Mouse (Mus musculus) ES-Bruce4 (cell line): ENCODE results near the gene Dctpp1. TPM values are rescaled to one million over a fixed set of nuclear protein-coding genes. Genes with fewer than 3 reads are reported as not detected.

Source experiments
- H3K27ac ChIP-seq: 2 replicates; pipeline ENCODE4 v1.5.1; 2012; ENCODE audit warnings: low read length, inconsistent platforms; ENCODE audit not compliant: insufficient read depth
- H3K27me3 ChIP-seq: 2 replicates; pipeline ENCODE4 v1.6.1; 2012; ENCODE audit warnings: mild to moderate bottlenecking, low read length, inconsistent platforms; ENCODE audit not compliant: control insufficient read depth, poor library complexity, insufficient read depth, severe bottlenecking
- H3K36me3 ChIP-seq: 2 replicates; pipeline ENCODE4 v1.6.1; 2012; ENCODE audit warnings: inconsistent platforms, mild to moderate bottlenecking, low read length, moderate library complexity; ENCODE audit not compliant: control insufficient read depth, poor library complexity, insufficient read depth, severe bottlenecking
- H3K4me1 ChIP-seq: one replicate; pipeline ENCODE4 v1.8.1; 2011; ENCODE audit warnings: low read length; ENCODE audit not compliant: control insufficient read depth, insufficient read depth
- H3K4me3 ChIP-seq: 2 replicates; pipeline ENCODE4 v1.5.1; 2011; ENCODE audit warnings: low read depth, mild to moderate bottlenecking, low read length
- H3K9ac ChIP-seq: 2 replicates; pipeline ENCODE4 v1.6.1; 2012; ENCODE audit warnings: low read depth, mild to moderate bottlenecking, inconsistent platforms; ENCODE audit not compliant: poor library complexity, severe bottlenecking
- H3K9me3 ChIP-seq: replicated peaks from 2 replicates; pipeline ENCODE4 v1.6.1; 2012; ENCODE audit warnings: mild to moderate bottlenecking, low read length, inconsistent platforms; ENCODE audit not compliant: control insufficient read depth, poor library complexity, insufficient read depth, severe bottlenecking
- CTCF ChIP-seq: IDR thresholded peaks from one replicate; pipeline ENCODE4 v1.8.1; 2011; ENCODE audit warnings: low read depth, low read length
- EP300 ChIP-seq: IDR thresholded peaks from 2 replicates; pipeline ENCODE4 v1.6.1; 2011; ENCODE audit warnings: low read depth, low read length; ENCODE audit not compliant: insufficient read depth
- POLR2A ChIP-seq: IDR thresholded peaks from one replicate; pipeline ENCODE4 v1.8.1; 2011; ENCODE audit warnings: low read length; ENCODE audit not compliant: insufficient read depth
- polyA plus RNA-seq: library from polyadenylated mRNA; stranded (reverse); fragments of >200 nt; gene quantifications from 2 replicates; pipeline ENCODE4 v1.2.4, GENCODE M21; 2011; ENCODE audit warnings: low read depth; ENCODE audit not compliant: missing spikeins, insufficient read depth, insufficient read length

The Dctpp1 gene
- polyA plus RNA-seq, 1 experiment, result 135 TPM

- H3K4me1 ChIP-seq, result no peaks in the 10 kb centered on the region
- H3K27me3 ChIP-seq, result no peaks in the 10 kb centered on the region
- H3K9ac ChIP-seq, result no peak overlapping the region
- no peaks in the 10 kb centered on the region for H3K36me3 ChIP-seq
- TF ChIP-seq EP300, result no peak
- TF ChIP-seq CTCF, result no peak
- TF ChIP-seq POLR2A, result no peak
- no peak overlapping the region for H3K4me3 ChIP-seq
- no peaks in the 10 kb centered on the region for H3K9me3 ChIP-seq
- H3K27ac ChIP-seq, result no peak overlapping the region
Observed at GRCm38 (mm10) chr7:127296786-127297555, 36.5 kb upstream of the Dctpp1 start.

- H3K9ac ChIP-seq, result no peak within 1 kb of the TSS
- H3K9me3 ChIP-seq, result no peaks in the 10 kb centered on the region
- no peaks in the 10 kb centered on the region for H3K27me3 ChIP-seq
- H3K4me1 ChIP-seq, result no peaks in the 10 kb centered on the region
- no peak for TF ChIP-seq EP300
- TF ChIP-seq POLR2A, result no peak
- no peak for TF ChIP-seq CTCF
- H3K4me3 ChIP-seq, result no peak within 1 kb of the TSS
- no peaks in the 10 kb centered on the region for H3K36me3 ChIP-seq
- no peak within 1 kb of the TSS for H3K27ac ChIP-seq
Observed at GRCm38 (mm10) chr7:127296098-127296497, 35.6 kb upstream of the Dctpp1 start, which contains the start of gene Itgal. Gene Itgal, plus strand, starts transcription at chr7:127296260.

GRCm38 (mm10) chr7:127290142-127290541, 29.6 kb upstream of the Dctpp1 start:
- no peaks in the 10 kb centered on the region for H3K36me3 ChIP-seq
- no peak overlapping the region for H3K27ac ChIP-seq
- H3K9ac ChIP-seq, result no peak overlapping the region
- no peaks in the 10 kb centered on the region for H3K9me3 ChIP-seq
- no peak for TF ChIP-seq CTCF
- no peak for TF ChIP-seq EP300
- TF ChIP-seq POLR2A, result no peak
- H3K27me3 ChIP-seq, result no peaks in the 10 kb centered on the region
- no peaks in the 10 kb centered on the region for H3K4me1 ChIP-seq
- no peak overlapping the region for H3K4me3 ChIP-seq

- no peaks in the 10 kb centered on the region for H3K36me3 ChIP-seq
- H3K27me3 ChIP-seq, result no peaks in the 10 kb centered on the region
- no peak overlapping the region for H3K9ac ChIP-seq
- no peak overlapping the region for H3K4me3 ChIP-seq
- H3K4me1 ChIP-seq, result no peaks in the 10 kb centered on the region
- TF ChIP-seq EP300 (no peak), POLR2A (no peak), CTCF (no peak)
- no peak overlapping the region for H3K27ac ChIP-seq
- H3K9me3 ChIP-seq, result no peaks in the 10 kb centered on the region
Observed at GRCm38 (mm10) chr7:127289306-127289705, 28.8 kb upstream of the Dctpp1 start.

- H3K9me3 ChIP-seq, result no peaks in the 10 kb centered on the region
- H3K4me1 ChIP-seq, result no peaks in the 10 kb centered on the region
- no peak for TF ChIP-seq CTCF
- TF ChIP-seq POLR2A, result no peak
- TF ChIP-seq EP300, result no peak
Observed at GRCm38 (mm10) chr7:127287940-127288339, 27.4 kb upstream of the Dctpp1 start.

GRCm38 (mm10) chr7:127285154-127285553, 24.6 kb upstream of the Dctpp1 start:
- Histone ChIP-seq H3K36me3 (no peaks in the 10 kb centered on the region), H3K27me3 (no peaks in the 10 kb centered on the region), H3K4me3 (no peak overlapping the region), H3K4me1 (no peaks in the 10 kb centered on the region), H3K27ac (no peak overlapping the region), H3K9ac (no peak overlapping the region), H3K9me3 (no peaks in the 10 kb centered on the region)
- TF ChIP-seq POLR2A (no peak), CTCF (no peak), EP300 (no peak)

More at GRCm38 (mm10) chr7:127287940-127288339, 27.4 kb upstream of the Dctpp1 start:
- Histone ChIP-seq H3K36me3 (no peaks in the 10 kb centered on the region), H3K4me3 (no peak overlapping the region), H3K27me3 (no peaks in the 10 kb centered on the region), H3K9ac (no peak overlapping the region), H3K27ac (no peak overlapping the region)
